Mouse (Mus musculus) kidney, adult 2 months (tissue): ENCODE data around the gene Crk.

Source experiments
- CTCF ChIP-seq: fragments of 200-500 bp; conservative IDR thresholded peaks from 2 replicates; pipeline ENCODE4 v1.5.1; 2011; ENCODE audit warnings: low read depth, mild to moderate bottlenecking, control low read depth, low read length, moderate library complexity, mixed read lengths; ENCODE audit not compliant: insufficient read depth, insufficient read length
- POLR2A ChIP-seq: fragments of 200-500 bp; IDR thresholded peaks from one replicate; pipeline ENCODE4 v1.6.1; 2011; ENCODE audit warnings: low read depth, low read length, control low read depth

GRCm38 (mm10) chr11:75688132-75688531, 9.1 kb downstream of the Crk start:
- TF ChIP-seq CTCF (no peak), POLR2A (no peak)
